Mouse (Mus musculus) MEL (cell line): ENCODE results near the gene Krt33b. TPM values are rescaled to one million over a fixed set of nuclear protein-coding genes. Genes with fewer than 3 reads are reported as not detected.

Experiments
- DNase-seq: peaks from one replicate; pipeline ENCODE4 v3.0.0; 2011; ENCODE audit warnings: low read depth, low spot score
- H3K27ac ChIP-seq: 2 replicates; pipeline ENCODE4 v1.5.1; 2012; ENCODE audit warnings: low read depth, mild to moderate bottlenecking, control low read depth, low read length, moderate library complexity; ENCODE audit not compliant: control insufficient read depth
- H3K27me3 ChIP-seq, 2 experiments: fragments of 150-350 bp in 1 of 2; sonication (generic) in 1 of 2; 2 replicates each; pipeline ENCODE4 v1.6.1; 2012; ENCODE audit warnings: low read length in 2 of 2, mild to moderate bottlenecking in 2 of 2, improper control_type of control experiment in 1 of 2, moderate library complexity in 1 of 2; ENCODE audit not compliant: insufficient read depth in 2 of 2, control insufficient read depth in 1 of 2
- H3K36me3 ChIP-seq, 2 experiments: 2 replicates each; pipeline ENCODE4 v1.6.1; 2012 to 2014; ENCODE audit warnings: low read length in 2 of 2, improper control_type of control experiment in 1 of 2, inconsistent platforms in 1 of 2, mild to moderate bottlenecking in 1 of 2; ENCODE audit not compliant: insufficient read depth in 2 of 2, control insufficient read depth in 1 of 2
- H3K4me1 ChIP-seq, 2 experiments: fragments of 150-350 bp in 1 of 2; sonication (generic) in 1 of 2; 2 replicates each; pipeline ENCODE4 v1.6.1; 2012; ENCODE audit warnings: low read length in 2 of 2, improper control_type of control experiment in 1 of 2, mild to moderate bottlenecking in 1 of 2; ENCODE audit not compliant: insufficient read depth in 2 of 2, control insufficient read depth in 1 of 2
- H3K4me3 ChIP-seq, 2 experiments: fragments of 150-350 bp in 1 of 2; sonication (generic) in 1 of 2; 2 replicates each; pipeline ENCODE4 v1.5.1; 2012; ENCODE audit warnings: low read depth in 2 of 2, low read length in 2 of 2, mild to moderate bottlenecking in 2 of 2, moderate library complexity in 2 of 2, control low read depth in 1 of 2, improper control_type of control experiment in 1 of 2; ENCODE audit not compliant: control insufficient read depth in 1 of 2, insufficient read depth in 1 of 2
- H3K79me2 ChIP-seq: 2 replicates; pipeline ENCODE4 v1.6.1; 2012; ENCODE audit warnings: mild to moderate bottlenecking, low read length, moderate library complexity; ENCODE audit not compliant: control insufficient read depth, poor library complexity, insufficient read depth
- H3K9ac ChIP-seq: 2 replicates; pipeline ENCODE4 v1.6.1; 2012; ENCODE audit warnings: low read depth, mild to moderate bottlenecking, control low read depth, low read length, moderate library complexity; ENCODE audit not compliant: control insufficient read depth, poor library complexity, severe bottlenecking
- H3K9me3 ChIP-seq: fragments of 150-350 bp; sonication (generic); replicated peaks from 2 replicates; pipeline ENCODE4 v1.6.1; 2012; ENCODE audit warnings: mild to moderate bottlenecking, low read length, improper control_type of control experiment, moderate library complexity; ENCODE audit not compliant: insufficient read depth
- CHD2 ChIP-seq: IDR thresholded peaks from 2 replicates; pipeline ENCODE4 v1.6.1; 2011; ENCODE audit warnings: low read length, improper control_type of control experiment
- E2F4 ChIP-seq: IDR thresholded peaks from 2 replicates; pipeline ENCODE4 v1.6.1; 2011; ENCODE audit warnings: low read depth, low read length, improper control_type of control experiment, borderline replicate concordance
- ETS1 ChIP-seq: IDR thresholded peaks from 2 replicates; pipeline ENCODE4 v1.6.1; 2012; ENCODE audit warnings: low read depth, mild to moderate bottlenecking, inconsistent platforms, low read length, improper control_type of control experiment, moderate library complexity
- GABPA ChIP-seq: IDR thresholded peaks from 2 replicates; pipeline ENCODE4 v1.6.1; 2012; ENCODE audit warnings: low read depth, mild to moderate bottlenecking, inconsistent platforms, low read length, improper control_type of control experiment, moderate library complexity
- HCFC1 ChIP-seq: IDR thresholded peaks from 2 replicates; pipeline ENCODE4 v1.6.1; 2012; ENCODE audit warnings: low read depth, mild to moderate bottlenecking, inconsistent platforms, low read length, improper control_type of control experiment, moderate library complexity
- JUND ChIP-seq: IDR thresholded peaks from 2 replicates; pipeline ENCODE4 v1.6.1; 2011; ENCODE audit warnings: low read depth, mild to moderate bottlenecking, improper control_type of control experiment, low read length
- MAFK ChIP-seq: IDR thresholded peaks from 2 replicates; pipeline ENCODE4 v1.6.1; 2011; ENCODE audit warnings: low read depth, mild to moderate bottlenecking, low read length, improper control_type of control experiment, borderline replicate concordance
- MAX ChIP-seq: IDR thresholded peaks from 2 replicates; pipeline ENCODE4 v1.6.1; 2011; ENCODE audit warnings: low read length, improper control_type of control experiment
- MAZ ChIP-seq: IDR thresholded peaks from 2 replicates; pipeline ENCODE4 v1.6.1; 2012; ENCODE audit warnings: low read depth, mild to moderate bottlenecking, inconsistent platforms, low read length, improper control_type of control experiment
- MXI1 ChIP-seq: IDR thresholded peaks from 2 replicates; pipeline ENCODE4 v1.6.1; 2011; ENCODE audit warnings: mild to moderate bottlenecking, low read depth, low read length, improper control_type of control experiment
- MYB ChIP-seq: IDR thresholded peaks from 2 replicates; pipeline ENCODE4 v1.6.1; 2011; ENCODE audit warnings: mild to moderate bottlenecking, low read depth, low read length, improper control_type of control experiment
- NELFE ChIP-seq: IDR thresholded peaks from 2 replicates; pipeline ENCODE4 v1.6.1; 2011; ENCODE audit warnings: low read depth, low read length, improper control_type of control experiment
- POLR2AphosphoS2 ChIP-seq: IDR thresholded peaks from 2 replicates; pipeline ENCODE4 v1.6.1; 2011; ENCODE audit warnings: low read length, improper control_type of control experiment
- RAD21 ChIP-seq: IDR thresholded peaks from 2 replicates; pipeline ENCODE4 v1.6.1; 2011; ENCODE audit warnings: mild to moderate bottlenecking, low read depth, low read length, improper control_type of control experiment
- SIN3A ChIP-seq: IDR thresholded peaks from 2 replicates; pipeline ENCODE4 v1.6.1; 2012; ENCODE audit warnings: low read length, improper control_type of control experiment, inconsistent platforms
- SMC3 ChIP-seq: IDR thresholded peaks from 2 replicates; pipeline ENCODE4 v1.6.1; 2011; ENCODE audit warnings: low read depth, low read length, improper control_type of control experiment
- USF1 ChIP-seq: IDR thresholded peaks from 2 replicates; pipeline ENCODE4 v1.6.1; 2014; ENCODE audit warnings: low read depth, mild to moderate bottlenecking, inconsistent platforms, low read length, improper control_type of control experiment, moderate library complexity
- USF2 ChIP-seq, 2 experiments: IDR thresholded peaks; 2 replicates each; pipeline ENCODE4 v1.6.1; 2011 to 2012; ENCODE audit warnings: improper control_type of control experiment in 2 of 2, low read length in 2 of 2, borderline replicate concordance in 1 of 2, inconsistent platforms in 1 of 2, low read depth in 1 of 2, mild to moderate bottlenecking in 1 of 2; ENCODE audit not compliant: insufficient read depth in 1 of 2
- ZC3H11A ChIP-seq: IDR thresholded peaks from 2 replicates; pipeline ENCODE4 v1.6.1; 2012; ENCODE audit warnings: low read depth, mild to moderate bottlenecking, inconsistent platforms, low read length, improper control_type of control experiment
- ZNF384 ChIP-seq: IDR thresholded peaks from 2 replicates; pipeline ENCODE4 v1.6.1; 2012; ENCODE audit warnings: low read depth, mild to moderate bottlenecking, inconsistent platforms, low read length, improper control_type of control experiment
- polyA plus RNA-seq, 2 experiments: library from polyadenylated mRNA; stranded (reverse) in 1 of 2; unstranded in 1 of 2; fragments of >175 nt in 1 of 2; fragments of >200 nt in 1 of 2; gene quantifications; 2 replicates each; pipeline versions ENCODE4 v1.2.1 to v1.2.4; 2012; ENCODE audit warnings: low replicate concordance in 2 of 2, low read depth in 1 of 2; ENCODE audit not compliant: insufficient read length in 2 of 2, insufficient read depth in 1 of 2, missing spikeins in 1 of 2
- total RNA-seq: library from RNA; depleted of rRNA; stranded (reverse); fragments of 300-350 nt; gene quantifications from 2 replicates; pipeline ENCODE4 v1.2.3, GENCODE M21; 2012

Krt33b gene
- total and polyA plus RNA-seq, 3 experiments, result not detected

DNA sequence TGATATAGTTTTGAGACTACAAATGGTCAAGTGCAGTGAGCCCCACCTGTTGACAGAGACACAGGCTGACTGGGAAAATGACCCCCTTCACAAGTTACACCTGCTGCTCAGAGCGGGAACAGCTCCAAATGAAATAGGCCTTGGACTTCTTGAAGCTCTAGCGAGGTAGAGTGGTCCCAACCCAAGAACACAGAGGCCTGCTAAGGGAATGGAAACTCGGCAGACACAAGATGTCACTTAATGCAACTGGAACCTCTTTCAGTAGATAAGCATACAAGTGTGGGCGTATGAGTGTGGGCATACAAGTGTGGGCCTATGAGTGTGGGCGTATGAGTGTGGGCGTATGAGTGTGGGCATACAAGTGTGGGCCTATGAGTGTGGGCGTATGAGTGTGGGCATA, 30.6 kb downstream of the Krt33b start:
- TF ChIP-seq ETS1, result no peak
- TF ChIP-seq USF2 (IDR thresholded peaks at IDR 0.05; ENCODE audit: borderline replicate concordance in 1 of 2, insufficient read depth in 1 of 2, low read depth in 1 of 2, low read length in 2 of 2), result no peak
- no peaks in the 10 kb centered on the region for H3K79me2 ChIP-seq
- no peaks in the 10 kb centered on the region for H3K36me3 ChIP-seq
- H3K4me3 ChIP-seq, result no peak overlapping the region
- no peaks in the 10 kb centered on the region for H3K4me1 ChIP-seq
- H3K9me3 ChIP-seq, result no peaks in the 10 kb centered on the region
- no peak for DNase-seq
- H3K27ac ChIP-seq, result no peak overlapping the region
- H3K9ac ChIP-seq, result no peak overlapping the region
- H3K27me3 ChIP-seq, result no peaks in the 10 kb centered on the region

DNA sequence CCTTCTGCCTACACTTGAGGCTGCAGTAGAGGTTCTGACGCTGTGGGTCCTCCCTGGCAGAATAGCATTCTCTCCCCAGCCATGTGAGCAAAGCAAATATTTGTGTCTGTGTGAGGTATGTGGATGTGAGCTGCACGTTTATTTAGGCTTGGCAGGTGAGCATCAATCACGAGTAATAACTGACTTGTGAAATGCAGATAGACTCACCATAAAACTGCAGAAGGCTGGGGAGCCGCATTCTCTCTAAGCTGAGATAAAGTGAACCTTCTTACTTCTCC, 35.3 kb downstream of the Krt33b start:
- no peaks in the 10 kb centered on the region for H3K27me3 ChIP-seq
- H3K4me3 ChIP-seq, result no peak overlapping the region
- no peak for DNase-seq
- H3K36me3 ChIP-seq, result no peaks in the 10 kb centered on the region
- no peaks in the 10 kb centered on the region for H3K9me3 ChIP-seq
- TF ChIP-seq SIN3A (no peak), GABPA (no peak), POLR2AphosphoS2 (no peak), MXI1 (no peak), HCFC1 (no peak), MAX (no peak), MAFK (no peak), E2F4 (no peak), CHD2 (no peak), USF1 (no peak), NELFE (no peak)
- H3K27ac ChIP-seq, result no peak overlapping the region
- H3K4me1 ChIP-seq, result no peaks in the 10 kb centered on the region
- no peak overlapping the region for H3K9ac ChIP-seq
- no peaks in the 10 kb centered on the region for H3K79me2 ChIP-seq

- Histone ChIP-seq H3K4me1 (no peaks in the 10 kb centered on the region), H3K36me3 (no peaks in the 10 kb centered on the region), H3K4me3 (no peak within 1 kb of the TSS), H3K27me3 (no peaks in the 10 kb centered on the region), H3K9ac (no peak within 1 kb of the TSS), H3K79me2 (no peaks in the 10 kb centered on the region), H3K27ac (no peak within 1 kb of the TSS), H3K9me3 (no peaks in the 10 kb centered on the region)
- DNase-seq, result no peak
- no peak for TF ChIP-seq MAZ
- TF ChIP-seq ZNF384, result no peak
- no peak for TF ChIP-seq E2F4
- no peak for TF ChIP-seq JUND
- TF ChIP-seq ZC3H11A, result no peak
- TF ChIP-seq SMC3, result no peak
- TF ChIP-seq MYB, result no peak
- TF ChIP-seq SIN3A, result no peak
- no peak for TF ChIP-seq RAD21
- no peak for TF ChIP-seq USF2 (IDR thresholded peaks at IDR 0.05; ENCODE audit: borderline replicate concordance in 1 of 2, insufficient read depth in 1 of 2, low read depth in 1 of 2, low read length in 2 of 2)
- TF ChIP-seq GABPA, result no peak
Observed at GRCm38 (mm10) chr11:99993620-99994383, 35.9 kb downstream of the Krt33b start, which contains the start of gene Krtap17-1. Krtap17-1 (minus strand) TSS chr11:99993994.
